Mouse (Mus musculus): ENCODE results near the gene 4833427G06Rik.
A peak's percentile ranks its signal among the peaks of the same experiment; 100 is the strongest.
"Not testable (repeated sequence)": the region's sequence is repeated elsewhere in the genome, so short reads cannot be mapped to it uniquely, and the experiment has no call there.

Gene 4833427G06Rik

DNA sequence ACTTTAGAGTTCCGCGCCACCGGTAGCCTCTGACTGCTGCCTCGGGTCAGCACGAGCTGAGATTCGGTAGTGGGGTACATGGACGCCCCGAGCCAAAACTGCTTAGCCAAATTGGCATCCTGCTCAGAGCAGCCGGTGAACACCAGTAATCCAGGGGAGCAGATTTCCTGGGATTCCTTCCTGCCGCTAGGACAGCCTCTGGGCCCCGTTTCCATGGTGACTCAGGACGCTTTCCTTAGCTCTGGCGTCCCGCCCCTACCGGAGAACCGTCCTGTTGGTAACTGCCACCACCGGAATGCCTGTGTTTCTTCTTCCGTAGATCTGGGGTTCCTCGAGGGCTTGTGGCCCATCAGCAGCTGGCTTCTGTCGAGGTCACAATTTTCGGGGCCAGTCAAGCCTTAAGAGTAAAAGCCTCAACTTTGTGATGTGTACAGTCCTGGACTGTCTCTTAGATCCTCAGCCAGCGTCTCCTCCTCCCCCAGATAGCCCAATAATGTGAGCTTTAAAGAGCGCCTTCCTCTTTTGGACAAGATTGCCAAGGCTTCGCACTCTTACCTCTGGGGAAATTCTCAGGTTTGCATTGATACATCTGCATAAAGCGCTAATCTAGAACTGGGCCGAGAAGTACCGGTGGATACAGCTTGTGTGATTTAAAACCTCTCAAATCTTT, at the start of gene 4833427G06Rik:
4833427G06Rik (minus strand) TSS at position 323 of the 670 bp plus-strand sequence.
- DNase-seq (ENCODE audit: low read depth, low spot score), result peak; percentile 68

DNA sequence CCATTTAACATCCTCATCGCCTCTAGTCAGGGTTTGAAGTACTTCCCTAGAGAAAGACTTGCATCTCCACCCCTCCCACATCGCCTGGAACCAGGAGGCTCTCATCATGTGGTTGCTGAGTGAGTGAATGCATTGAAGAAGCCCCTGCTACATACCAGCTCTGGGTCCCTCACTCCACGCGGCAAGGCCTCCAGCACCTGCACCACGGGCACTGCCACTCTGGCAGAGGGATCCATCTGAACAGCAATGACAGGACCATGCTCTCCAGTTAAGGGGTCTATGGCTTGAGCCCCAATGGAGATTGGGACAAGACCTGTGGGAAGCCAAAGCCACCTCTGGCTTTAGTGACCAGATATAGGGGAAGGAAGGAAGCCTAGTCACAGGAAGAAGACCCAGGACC, 45.4 kb upstream of the 4833427G06Rik start:
- no peak for DNase-seq (ENCODE audit: low read depth, low spot score)

DNA sequence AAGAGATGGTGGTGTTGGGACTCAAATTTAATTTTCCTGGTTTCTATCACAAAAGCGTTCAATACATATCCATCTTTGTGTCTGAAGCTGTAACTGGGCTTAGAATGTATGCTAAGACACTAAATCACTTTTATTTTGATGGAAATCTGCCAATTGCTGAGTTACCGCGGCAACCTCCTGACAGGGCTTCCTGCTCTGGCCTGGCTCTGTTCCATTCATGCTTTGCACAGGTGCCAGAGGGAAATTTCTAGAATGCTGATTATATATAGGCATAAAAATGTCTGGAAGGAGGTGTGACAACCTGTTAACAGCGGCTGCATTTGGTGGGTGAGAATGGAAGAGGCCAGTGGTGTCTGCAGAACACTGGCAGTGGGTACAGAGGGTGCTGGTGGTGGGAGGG, 44.6 kb upstream of the 4833427G06Rik start:
- peak; percentile 14 for DNase-seq (ENCODE audit: low read depth, low spot score)

DNA sequence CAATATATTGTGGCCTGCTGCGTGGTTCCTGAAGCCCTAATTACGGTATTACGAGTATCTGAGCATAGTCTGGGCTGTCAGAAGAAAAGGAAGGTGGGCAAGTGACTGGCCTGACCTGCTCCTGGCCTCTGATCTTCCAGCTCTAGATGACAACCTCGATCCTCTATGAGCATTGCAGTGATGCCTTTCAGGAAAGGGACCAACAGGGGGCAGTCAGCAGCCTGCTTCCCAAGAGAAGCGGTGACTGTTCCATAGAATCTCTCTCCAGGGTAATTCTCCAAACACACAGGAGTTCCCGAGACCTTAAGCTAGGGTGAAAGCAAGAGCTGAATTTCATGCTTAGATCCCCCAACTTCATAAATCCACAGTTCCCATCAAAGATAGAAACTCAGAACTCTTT, 42.3 kb upstream of the 4833427G06Rik start:
- no peak for DNase-seq (ENCODE audit: low read depth, low spot score)

DNA sequence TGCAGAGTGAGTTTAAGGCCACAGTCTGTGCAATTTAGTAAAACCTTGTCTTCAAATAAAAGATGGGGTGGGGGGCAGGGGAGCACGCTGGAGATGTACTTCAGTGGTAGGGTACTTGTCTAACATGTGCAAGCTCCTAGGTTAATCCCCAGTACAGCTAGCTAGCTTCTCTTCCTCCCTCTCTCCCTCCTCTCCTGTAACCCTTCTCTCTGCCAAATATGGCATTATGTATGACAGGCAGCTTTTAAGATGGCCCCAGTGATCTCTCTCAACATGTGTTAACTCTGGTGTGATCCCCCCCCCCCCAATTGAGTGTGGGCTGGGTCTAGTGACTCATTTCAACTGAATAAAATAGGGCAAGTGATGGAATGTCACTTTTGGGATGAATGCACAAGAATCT, 41.6 kb upstream of the 4833427G06Rik start:
- no peak for DNase-seq (ENCODE audit: low read depth, low spot score)

DNA sequence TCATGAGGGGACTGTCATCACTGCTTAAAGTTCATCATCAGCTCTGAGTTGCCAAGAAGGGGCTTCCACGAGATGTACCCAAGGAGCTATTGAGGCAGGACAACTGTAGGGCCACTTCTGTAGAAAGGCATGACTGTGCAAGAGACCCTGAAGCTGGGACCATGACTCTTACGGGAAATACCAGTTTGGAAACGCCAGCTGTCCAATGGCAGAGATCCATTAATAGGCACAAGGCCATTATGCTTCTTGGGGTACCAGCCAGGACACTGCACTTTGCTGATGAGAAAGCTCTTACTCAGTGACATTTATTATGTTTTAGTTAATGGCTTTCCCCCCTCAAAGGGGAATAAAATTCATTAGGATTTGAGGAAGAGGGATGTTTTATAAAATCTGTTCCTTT, 38.8 kb upstream of the 4833427G06Rik start:
- no peak for DNase-seq (ENCODE audit: low read depth, low spot score)

DNA sequence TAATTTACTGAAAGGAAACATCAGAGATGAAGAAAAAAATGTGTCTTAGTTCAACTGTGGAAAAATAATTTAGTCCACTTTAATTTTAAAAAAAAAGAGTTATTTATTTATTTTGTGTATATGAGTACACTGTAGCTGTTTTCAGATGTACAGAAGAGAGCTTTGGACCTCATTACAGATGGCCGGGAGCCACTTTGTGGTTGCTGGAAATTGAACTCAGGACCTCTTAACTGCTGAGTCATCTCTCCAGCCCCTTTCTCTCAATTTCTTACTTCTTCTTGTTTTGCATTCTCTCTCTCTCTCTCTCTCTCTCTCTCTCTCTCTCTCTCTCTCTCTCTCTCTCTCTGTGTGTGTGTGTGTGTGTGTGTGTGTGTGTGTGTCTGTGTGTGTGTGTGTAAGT, 37.5 kb upstream of the 4833427G06Rik start:
- not testable (repeated sequence) for DNase-seq (ENCODE audit: low read depth, low spot score)

DNA sequence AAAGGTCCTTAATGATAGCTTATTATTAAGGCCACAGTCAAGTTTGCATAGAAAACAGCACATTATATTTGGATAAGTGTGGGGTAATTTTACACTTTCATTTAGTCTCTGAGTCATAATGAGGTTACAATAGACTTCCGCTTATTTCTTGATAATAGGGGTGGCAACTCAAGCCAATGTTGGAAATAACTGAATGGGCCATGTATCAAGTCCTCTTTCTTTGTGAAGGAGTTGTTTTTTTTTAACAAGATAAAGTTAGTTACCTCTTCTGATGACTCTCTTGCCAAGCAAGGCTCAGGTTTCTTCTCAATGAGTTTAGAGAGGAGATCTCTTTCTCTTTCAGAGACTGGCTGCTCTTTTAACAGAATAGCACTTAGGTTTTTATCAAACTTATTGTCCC, 36.4 kb upstream of the 4833427G06Rik start:
- DNase-seq (ENCODE audit: low read depth, low spot score), result no peak

DNA sequence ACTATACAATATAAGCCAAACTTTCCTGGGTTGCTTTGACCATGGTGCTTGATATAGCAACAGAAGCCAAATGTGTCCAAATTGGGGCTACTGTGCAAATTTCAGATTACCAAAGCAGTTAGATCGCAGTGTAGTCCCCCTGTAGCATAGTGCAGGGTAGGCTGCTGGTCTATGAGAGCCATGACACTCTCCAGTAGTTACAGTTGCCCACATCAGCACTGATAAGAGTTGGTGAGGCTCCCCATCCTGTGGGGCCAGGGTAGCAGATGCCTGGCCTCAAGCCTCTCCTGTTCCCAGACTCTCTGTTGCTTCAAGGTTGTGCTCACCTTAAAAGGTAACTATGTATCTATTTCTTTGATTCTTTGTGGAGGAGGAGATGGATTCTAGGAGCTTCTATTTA, 36.0 kb upstream of the 4833427G06Rik start:
- DNase-seq (ENCODE audit: low read depth, low spot score), result no peak

DNA sequence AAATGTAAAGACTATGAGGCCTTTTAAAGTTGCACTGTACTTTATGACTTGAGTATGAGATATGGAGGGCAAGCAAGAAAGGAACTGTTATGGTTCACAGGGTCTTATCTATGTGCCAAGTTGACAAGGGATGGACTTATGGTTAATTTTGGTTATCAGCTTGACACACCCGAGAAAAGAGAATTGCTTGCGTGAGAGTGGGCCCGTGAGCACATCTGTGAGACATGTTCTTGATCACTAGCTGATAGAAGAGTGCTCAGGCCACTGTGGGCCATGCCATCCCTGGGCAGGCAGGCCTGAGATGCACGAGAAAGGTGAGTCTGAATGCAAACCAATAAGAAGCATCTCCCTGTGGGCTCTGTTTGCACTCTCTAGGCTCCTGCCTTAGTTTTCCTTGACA, 35.6 kb upstream of the 4833427G06Rik start:
- DNase-seq (ENCODE audit: low read depth, low spot score), result no peak

DNA sequence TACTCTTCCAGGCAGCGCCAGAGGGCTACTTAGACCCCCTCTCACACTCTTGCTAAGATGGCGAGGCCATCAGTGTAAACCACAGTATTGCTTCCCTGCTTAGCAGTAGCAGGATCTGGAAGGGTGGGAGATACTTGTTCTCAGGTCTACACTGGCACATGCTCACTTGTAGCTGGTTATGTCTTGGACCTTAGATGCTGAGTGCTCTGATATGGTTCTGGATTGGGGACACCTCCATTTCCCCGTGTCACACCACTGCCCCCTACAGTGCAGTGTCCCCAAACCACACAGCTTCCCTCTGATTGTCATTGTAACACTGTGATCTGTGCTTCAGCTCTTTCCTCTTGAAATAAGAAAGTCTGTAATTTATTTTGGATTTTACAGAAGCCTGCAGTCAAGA, 35.1 kb upstream of the 4833427G06Rik start:
- DNase-seq (ENCODE audit: low read depth, low spot score), result peak; percentile 51

DNA sequence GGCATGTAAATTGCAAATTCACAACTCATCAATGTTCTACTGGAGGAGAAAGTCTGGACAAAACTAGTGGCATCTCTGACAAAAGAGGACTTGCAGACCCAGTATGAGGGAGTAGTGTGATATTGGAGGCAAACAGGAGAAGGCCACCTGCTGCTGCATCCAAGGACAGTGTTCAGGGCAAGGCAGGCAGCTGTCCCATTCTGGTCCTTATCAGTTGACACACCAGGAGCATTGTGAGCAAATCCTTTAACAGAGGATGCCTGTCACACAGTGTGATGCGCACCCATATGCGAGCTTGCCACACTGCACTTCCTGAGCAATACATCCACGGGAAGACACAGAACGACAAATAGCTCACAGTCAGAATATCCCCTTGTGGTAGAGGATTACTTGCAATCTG, 12.9 kb upstream of the 4833427G06Rik start:
- no peak for DNase-seq (ENCODE audit: low read depth, low spot score)

DNA sequence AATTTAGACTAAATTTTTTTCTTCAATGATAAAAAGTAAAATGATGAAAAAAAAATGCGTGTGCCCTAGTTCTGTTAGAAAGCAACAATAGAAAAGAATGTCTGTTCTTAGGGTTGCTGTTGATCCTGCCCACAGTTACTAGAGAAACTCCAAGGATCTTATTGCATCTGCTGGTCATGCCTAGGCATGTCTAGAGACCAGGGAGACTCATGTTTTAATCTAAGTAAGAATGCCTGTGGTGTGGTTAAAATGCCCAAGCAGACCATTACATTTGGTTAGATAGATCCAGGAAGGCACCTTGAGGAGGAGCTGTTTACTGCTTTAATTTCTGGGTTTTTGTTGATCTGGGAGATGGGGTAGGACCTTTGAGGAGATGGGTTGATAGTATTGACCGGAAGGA, 3.9 kb upstream of the 4833427G06Rik start:
- no peak for DNase-seq (ENCODE audit: low read depth, low spot score)

DNA sequence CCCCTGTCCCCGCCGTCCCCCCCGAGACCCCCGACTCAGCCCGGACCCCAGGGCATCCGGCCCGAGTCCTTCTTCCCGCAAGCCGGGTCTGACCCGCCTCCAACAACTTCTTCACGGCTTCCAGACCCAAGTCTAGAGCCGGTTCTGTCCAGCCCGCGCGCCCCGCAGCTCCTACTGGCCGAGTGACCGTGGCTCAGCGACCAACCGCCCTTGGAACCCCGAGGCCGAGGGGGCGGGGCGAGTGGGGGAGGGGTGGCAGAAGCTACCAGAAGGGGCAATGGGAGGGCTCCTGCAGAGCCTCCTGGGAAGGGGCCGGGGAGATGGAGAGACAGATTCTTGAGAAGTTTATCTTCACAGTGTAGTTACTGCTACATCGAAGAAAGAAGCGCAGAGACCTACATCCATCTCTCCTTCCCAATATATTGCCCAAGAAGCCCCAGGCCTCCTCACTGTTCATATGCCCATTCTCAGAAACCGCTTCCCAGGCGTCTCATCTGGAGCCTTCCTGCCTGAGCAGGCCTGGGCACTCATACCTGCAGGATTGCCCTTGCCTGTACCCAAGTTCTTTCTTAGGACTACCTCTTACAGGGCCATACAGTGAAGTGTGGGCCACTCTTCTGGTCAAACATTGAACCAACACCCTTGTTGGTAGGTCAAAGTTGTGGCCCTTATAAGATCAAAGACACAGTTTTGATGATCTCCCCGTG, 2.1 kb upstream of the 4833427G06Rik start:
- no peak for DNase-seq (ENCODE audit: low read depth, low spot score)

DNA sequence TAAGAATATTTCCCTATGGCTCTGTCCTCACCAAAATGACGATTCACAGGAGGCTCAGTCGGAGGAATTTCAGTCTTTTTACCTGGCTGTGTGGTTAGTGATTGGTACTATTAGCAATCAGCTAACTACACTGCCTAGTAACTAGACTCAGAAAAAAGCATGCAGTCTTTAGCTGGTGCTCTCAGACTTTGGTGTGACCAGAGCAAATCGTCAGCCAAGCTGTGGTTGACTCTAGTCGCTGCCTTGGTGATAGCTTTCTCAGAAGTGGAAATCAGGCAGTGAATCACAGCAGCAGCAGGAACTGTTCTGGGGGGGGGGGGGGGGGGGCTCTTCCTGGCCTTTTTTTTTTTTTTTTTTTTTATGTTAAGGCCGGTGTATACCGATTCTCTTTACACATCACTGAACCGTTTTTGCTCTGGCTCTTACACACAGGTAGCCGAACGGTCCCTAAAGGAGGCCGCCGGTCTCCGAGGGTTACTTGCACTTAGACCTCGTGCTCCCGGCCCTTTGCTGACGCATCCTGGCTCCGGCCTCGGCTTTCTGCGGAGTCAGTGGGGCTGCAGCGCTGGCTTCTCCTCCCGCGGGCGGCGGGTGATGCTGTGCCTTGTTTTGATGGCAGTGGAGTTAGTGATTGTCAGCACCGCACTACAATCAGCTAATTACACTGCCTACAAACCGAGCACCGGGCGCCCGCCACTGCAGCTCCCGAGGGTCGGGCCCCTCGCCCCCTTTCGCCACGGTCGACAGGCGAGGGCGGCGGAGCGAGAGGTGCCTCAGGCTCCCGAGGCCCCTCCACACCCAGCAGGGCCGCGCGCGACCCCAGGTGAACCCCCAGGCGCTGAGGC, 1.3 kb upstream of the 4833427G06Rik start:
- peak; percentile 61 for DNase-seq (ENCODE audit: low read depth, low spot score)

DNA sequence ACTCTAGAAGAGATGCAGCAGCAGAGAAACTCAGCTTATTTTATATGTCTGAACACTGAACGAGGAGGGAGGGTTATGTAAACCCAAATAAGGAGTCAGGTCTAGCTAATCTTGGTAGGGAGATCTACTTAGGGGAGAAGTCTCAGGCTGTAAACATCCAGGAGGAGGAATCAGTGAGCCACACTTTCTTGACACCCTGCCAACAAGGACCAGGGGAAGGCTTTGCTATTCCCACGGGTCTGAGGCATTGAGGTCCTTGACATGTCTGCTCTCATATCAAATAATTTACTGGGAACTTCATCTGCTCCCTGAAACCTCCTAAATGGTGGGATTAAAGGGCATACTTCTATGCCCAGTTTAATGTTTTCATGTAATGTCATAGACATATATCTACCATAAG, 5.6 kb downstream of the 4833427G06Rik start:
- peak; percentile 14 for DNase-seq (ENCODE audit: low read depth, low spot score)

DNA sequence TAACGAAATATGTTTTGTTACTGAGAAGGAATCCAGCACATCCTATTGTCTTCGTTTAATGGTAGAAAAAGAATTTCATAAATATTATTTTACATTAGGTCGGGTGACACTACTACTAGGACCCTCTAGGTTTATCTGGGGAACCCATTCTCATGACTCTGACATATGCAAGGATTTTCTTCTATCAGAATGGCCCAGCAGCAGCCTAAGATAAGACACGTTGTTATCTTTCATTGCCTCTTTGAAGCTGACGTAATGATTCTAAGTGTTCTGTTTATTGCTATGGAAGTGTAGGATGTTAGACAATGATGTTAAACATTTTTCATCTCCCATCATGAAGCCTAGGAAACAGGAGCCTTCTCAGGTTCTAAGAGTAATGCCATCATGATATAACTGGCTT, 8.2 kb downstream of the 4833427G06Rik start:
- no peak for DNase-seq (ENCODE audit: low read depth, low spot score)

DNA sequence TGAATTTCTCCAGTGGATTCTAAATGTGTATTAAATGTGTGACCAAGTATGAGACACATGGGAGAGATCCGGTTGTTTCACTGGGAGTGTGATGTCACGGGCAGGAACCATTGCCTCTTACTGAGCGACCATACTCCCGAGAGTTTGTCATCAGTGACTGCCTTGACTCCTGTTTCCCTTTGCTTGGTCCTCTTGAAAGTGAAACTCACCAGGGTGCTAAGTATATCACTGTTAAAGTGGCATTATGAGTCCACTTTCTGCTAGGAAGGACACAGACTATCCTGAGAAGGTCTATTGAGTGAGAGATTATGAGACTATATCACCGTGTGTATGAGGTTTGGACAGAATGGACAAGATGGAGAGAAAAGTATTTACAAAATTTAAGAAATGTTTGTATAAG, 20.3 kb downstream of the 4833427G06Rik start:
- no peak for DNase-seq (ENCODE audit: low read depth, low spot score)

DNA sequence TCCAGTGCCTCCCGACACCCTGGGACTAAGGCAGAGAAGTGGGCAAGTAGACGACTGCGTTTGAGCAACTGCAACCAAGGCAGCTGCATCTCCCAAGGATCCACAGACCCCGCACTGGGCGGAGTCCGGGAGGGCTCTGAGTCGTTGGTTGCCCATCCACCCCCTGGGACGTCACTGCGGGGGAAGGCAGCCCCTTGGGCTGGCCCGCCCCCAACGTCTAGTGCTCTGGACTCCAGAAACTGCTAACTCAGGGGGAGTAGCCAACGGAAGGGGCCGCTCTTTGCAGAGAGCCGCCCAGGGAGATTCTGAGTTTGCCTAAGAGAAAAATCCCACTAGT, 24.9 kb downstream of the 4833427G06Rik start, which contains the start of gene Layn:
Layn (minus strand) TSS at position 116 of the 337 bp plus-strand sequence.
- DNase-seq (ENCODE audit: low read depth, low spot score), result peak; percentile 46

DNA sequence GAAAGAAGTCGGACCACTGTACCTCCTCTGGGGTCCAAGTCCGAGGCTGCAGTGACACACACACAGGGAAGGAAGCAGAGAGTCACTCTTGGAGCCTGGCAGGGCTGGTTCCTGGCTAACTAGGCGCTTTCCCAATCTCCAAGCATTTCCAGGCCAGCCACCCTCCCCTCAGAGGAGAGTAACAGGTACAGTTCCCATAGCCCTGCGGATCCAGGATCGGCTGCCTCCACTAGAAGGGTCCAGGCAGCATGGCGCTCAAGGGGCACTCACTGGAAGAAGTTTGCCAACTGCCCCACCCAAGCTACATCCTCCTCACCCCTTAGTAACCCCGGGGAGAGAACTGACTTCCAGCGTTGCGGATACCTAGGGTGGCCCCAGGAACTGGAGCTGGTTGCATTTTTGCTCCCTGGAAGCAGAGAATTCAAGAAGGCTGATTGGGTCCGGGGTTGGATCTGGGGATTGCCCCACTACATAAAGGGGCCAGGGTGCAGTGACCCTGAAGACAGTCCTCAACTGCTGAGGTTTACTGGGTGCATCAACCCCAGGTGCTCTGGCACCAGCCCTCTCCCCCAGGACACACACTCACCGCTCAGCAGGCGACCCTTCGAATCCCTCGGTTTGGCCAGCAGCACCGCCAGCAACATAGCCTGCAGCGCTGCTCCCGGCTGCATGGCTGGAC, 25.4 kb downstream of the 4833427G06Rik start:
- DNase-seq (ENCODE audit: low read depth, low spot score), result peak; percentile 33

DNA sequence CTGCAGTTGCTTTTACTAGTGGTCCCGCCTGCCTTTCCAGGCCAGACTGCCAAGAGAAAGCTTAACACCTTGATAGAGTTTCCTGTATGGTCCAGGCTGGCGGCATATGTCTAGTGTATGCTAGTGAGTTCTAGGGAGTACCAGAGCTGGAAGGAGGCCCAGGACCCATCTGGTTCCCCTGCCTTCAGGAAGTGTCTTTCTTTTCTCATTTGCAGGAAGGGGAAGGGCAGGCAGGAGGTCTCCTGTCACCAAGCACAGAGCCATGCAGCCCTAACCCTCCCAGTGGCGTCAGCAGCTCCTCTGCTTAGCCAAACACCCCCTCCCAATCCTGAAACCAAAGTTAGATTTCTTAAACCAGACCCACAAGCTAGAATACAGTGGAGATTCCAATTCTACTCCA, 26.1 kb downstream of the 4833427G06Rik start:
- peak; percentile 90 for DNase-seq (ENCODE audit: low read depth, low spot score)

DNA sequence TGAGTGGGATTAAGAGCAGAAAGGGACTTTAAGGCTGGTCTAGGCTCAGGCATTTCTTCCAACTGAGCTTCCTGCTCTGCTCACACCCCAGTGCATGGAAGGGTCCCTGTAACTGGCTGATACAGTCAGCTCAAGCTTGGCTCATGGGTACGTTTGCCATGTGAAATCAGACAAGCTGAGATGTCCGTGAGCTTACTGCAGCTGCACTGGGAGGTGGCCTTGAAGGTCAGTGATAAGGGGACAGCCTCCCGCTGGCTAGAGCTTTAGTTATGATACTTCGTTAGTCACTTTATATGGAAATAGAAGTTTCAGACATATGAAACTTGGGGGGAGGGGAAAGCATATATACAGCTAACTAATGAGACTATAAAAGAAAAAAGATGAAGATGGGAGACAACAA, 31.1 kb downstream of the 4833427G06Rik start:
- no peak for DNase-seq (ENCODE audit: low read depth, low spot score)

Data from brain, adult 2 months (tissue).